Mouse (Mus musculus): ENCODE measurements around the gene Plekha1. TPM values are rescaled to one million over a fixed set of nuclear protein-coding genes. Genes with fewer than 3 reads are reported as not detected.

Plekha1 gene
- total RNA-seq, 2 experiments from 2014 or later, result 95.9 to 98.5 TPM

GRCm38 (mm10) chr7:130946303-130946702 is 80.7 kb downstream of the Plekha1 start:
- H3K4me3 ChIP-seq, result no peak overlapping the region
- no peak for TF ChIP-seq CTCF (IDR thresholded peaks at IDR 0.05)
- no peak for DNase-seq (ENCODE audit: extremely low spot score in 1 of 2, low spot score in 2 of 2)
- intact Hi-C loops (cut with DNase I), result no loop called here
- H3K27ac ChIP-seq, result no peak overlapping the region

GRCm38 (mm10) chr7:130948563-130949208 is 83.1 kb downstream of the Plekha1 start:
- DNase-seq (ENCODE audit: extremely low spot score in 1 of 2, low spot score in 2 of 2), result no peak
- no peak for TF ChIP-seq CTCF (IDR thresholded peaks at IDR 0.05)
- intact Hi-C loops (cut with DNase I), result no loop called here
- no peak overlapping the region for H3K4me3 ChIP-seq
- peak overlapping the region; percentile 64 for H3K27ac ChIP-seq

- intact Hi-C loops (cut with DNase I), result no loop called here
- H3K4me3 ChIP-seq, result no peak overlapping the region
- no peak for TF ChIP-seq CTCF (IDR thresholded peaks at IDR 0.05)
- peak in 1 of 2 experiments; percentile 44 for DNase-seq (ENCODE audit: extremely low spot score in 1 of 2, low spot score in 2 of 2)
- peak overlapping the region; percentile 64 for H3K27ac ChIP-seq
Observed at GRCm38 (mm10) chr7:130949331-130949751, 83.8 kb downstream of the Plekha1 start.

GRCm38 (mm10) chr7:130950482-130950881 is 84.9 kb downstream of the Plekha1 start:
- Histone ChIP-seq H3K27ac (peak overlapping the region; percentile 53; the same call in 1 of the 2 replicates), H3K4me3 (no peak overlapping the region)
- no peak for TF ChIP-seq CTCF (IDR thresholded peaks at IDR 0.05)
- intact Hi-C loops (cut with DNase I), result no loop called here
- no peak for DNase-seq (ENCODE audit: extremely low spot score in 1 of 2, low spot score in 2 of 2)

GRCm38 (mm10) chr7:130951004-130951403 is 85.4 kb downstream of the Plekha1 start:
- DNase-seq (ENCODE audit: extremely low spot score in 1 of 2, low spot score in 2 of 2), result no peak
- Histone ChIP-seq H3K27ac (peak overlapping the region; percentile 53; the same call in 1 of the 2 replicates), H3K4me3 (no peak overlapping the region)
- intact Hi-C loops (cut with DNase I), result no loop called here
- TF ChIP-seq CTCF (IDR thresholded peaks at IDR 0.05), result no peak

GRCm38 (mm10) chr7:130953376-130953775 is 87.8 kb downstream of the Plekha1 start:
- no peak for TF ChIP-seq CTCF (IDR thresholded peaks at IDR 0.05)
- Histone ChIP-seq H3K4me3 (no peak overlapping the region), H3K27ac (peak overlapping the region; percentile 63)
- no peak for DNase-seq (ENCODE audit: extremely low spot score in 1 of 2, low spot score in 2 of 2)
- intact Hi-C loops (cut with DNase I), result loop anchor here (1.0 kb wide), 1 partner anchor 35 kb away; no protein-coding TSS in a partner anchor

GRCm38 (mm10) chr7:130954177-130954601 is 88.6 kb downstream of the Plekha1 start:
- no peak overlapping the region for H3K4me3 ChIP-seq
- intact Hi-C loops (cut with DNase I), result no loop called here
- no peak for DNase-seq (ENCODE audit: extremely low spot score in 1 of 2, low spot score in 2 of 2)
- H3K27ac ChIP-seq, result peak overlapping the region; percentile 24
- no peak for TF ChIP-seq CTCF (IDR thresholded peaks at IDR 0.05)

GRCm38 (mm10) chr7:130958551-130958950 is 93.0 kb downstream of the Plekha1 start:
- intact Hi-C loops (cut with DNase I), result no loop called here
- no peak overlapping the region for H3K4me3 ChIP-seq
- TF ChIP-seq CTCF (IDR thresholded peaks at IDR 0.05), result no peak
- DNase-seq (ENCODE audit: extremely low spot score in 1 of 2, low spot score in 2 of 2), result no peak
- no peak overlapping the region for H3K27ac ChIP-seq

GRCm38 (mm10) chr7:130959868-130960267 is 94.3 kb downstream of the Plekha1 start:
- DNase-seq (ENCODE audit: extremely low spot score in 1 of 2, low spot score in 2 of 2), result no peak
- TF ChIP-seq CTCF (IDR thresholded peaks at IDR 0.05), result no peak
- intact Hi-C loops (cut with DNase I), result no loop called here
- no peak overlapping the region for H3K27ac ChIP-seq
- no peak overlapping the region for H3K4me3 ChIP-seq

GRCm38 (mm10) chr7:130961429-130961828 is 95.9 kb downstream of the Plekha1 start:
- intact Hi-C loops (cut with DNase I), result no loop called here
- no peak overlapping the region for H3K27ac ChIP-seq
- DNase-seq (ENCODE audit: extremely low spot score in 1 of 2, low spot score in 2 of 2), result no peak
- no peak for TF ChIP-seq CTCF (IDR thresholded peaks at IDR 0.05)
- no peak overlapping the region for H3K4me3 ChIP-seq

Small RNA genes within 50 kb of the gene (microRNA-seq; reads per million reads assigned to microRNA genes)
- 0 to 0.97 reads per million in 2 experiments for gene Mir7061

Other genes with a start within 250 kb of the Plekha1 start
- gene Btbd16, start 91.7 kb upstream of the Plekha1 start, total RNA-seq (2021), result under 1 TPM; 0.23 to 0.56 TPM
- gene Htra1, start 70.4 kb downstream of the Plekha1 start, total RNA-seq (2021), result 100 to 1,000 TPM; 200 to 236 TPM
- not detected for gene Dmbt1, start 166.3 kb downstream of the Plekha1 start, total RNA-seq (2021)